Mouse (Mus musculus) ES-Bruce4 (cell line): Measurements from ENCODE around the gene Zfp941.

Experiments
- CTCF ChIP-seq: IDR thresholded peaks from one replicate; pipeline ENCODE4 v1.8.1; 2011; ENCODE audit warnings: low read depth, low read length
- EP300 ChIP-seq: IDR thresholded peaks from 2 replicates; pipeline ENCODE4 v1.6.1; 2011; ENCODE audit warnings: low read depth, low read length; ENCODE audit not compliant: insufficient read depth

DNA sequence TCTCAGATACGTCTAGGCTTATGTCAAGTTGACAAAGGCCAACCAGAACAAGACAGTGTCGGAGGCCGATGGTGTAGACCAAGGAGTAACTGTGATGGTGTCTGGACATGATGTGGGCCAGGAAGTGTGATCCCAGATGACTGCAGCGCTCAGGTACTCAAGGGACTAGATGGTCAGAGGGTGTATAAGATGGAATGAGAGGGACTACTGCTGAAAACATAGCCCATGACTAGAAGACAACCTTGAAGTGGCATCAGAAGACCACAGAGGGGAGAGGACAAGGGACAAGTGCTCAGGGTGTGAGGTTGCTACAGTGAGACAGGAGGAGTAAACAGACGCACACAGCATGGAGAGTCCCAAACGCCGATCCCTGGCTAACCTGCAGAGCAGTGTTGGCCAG, 21.8 kb upstream of the Zfp941 start:
- TF ChIP-seq CTCF (no peak), EP300 (no peak)
